Mouse (Mus musculus) left cerebral cortex, adult 2 months (tissue): ENCODE data around the gene Zfpm1. TPM values are rescaled to one million over a fixed set of nuclear protein-coding genes. Genes with fewer than 3 reads are reported as not detected.

Experiments
- DNase-seq, 2 experiments: peaks; one replicate each; pipeline ENCODE4 v3.0.0; 2021 to 2022; ENCODE audit warnings: low spot score in 2 of 2, mixed read lengths in 1 of 2; ENCODE audit errors: extremely low spot score in 1 of 2
- H3K27ac ChIP-seq: fragments of 200-600 bp; 2 replicates; pipeline ENCODE4 v1.8.1; 2022
- H3K4me3 ChIP-seq: fragments of 200-600 bp; 2 replicates; pipeline ENCODE4 v1.8.1; 2022
- CTCF ChIP-seq: fragments of 200-600 bp; IDR thresholded peaks from 2 replicates; pipeline ENCODE4 v1.8.1; 2022; ENCODE audit warnings: antibody characterized with exemption, mild to moderate bottlenecking, moderate library complexity
- intact Hi-C: fragments of 180-260 bp; cut with DNase I; formaldehyde crosslinking; loops from one replicate; pipeline ENCODE4 v1.15.1; 2025
- total RNA-seq, 2 experiments: library from RNA; stranded (reverse); gene quantifications; 2 replicates each; pipeline ENCODE4 v1.2.3; 2021

Zfpm1 gene
- total RNA-seq, 2 experiments from 2014 or later: 39.5 to 42.1 TPM

- Histone ChIP-seq H3K4me3 (no peak overlapping the region), H3K27ac (no peak overlapping the region)
- DNase-seq: no peak
- no peak for TF ChIP-seq CTCF
- intact Hi-C loops: no loop called here
Measured at GRCm38 (mm10) chr8:122303451-122303850, 21.5 kb downstream of the Zfpm1 start.

- TF ChIP-seq CTCF: no peak
- no peak overlapping the region for H3K27ac ChIP-seq
- H3K4me3 ChIP-seq: no peak overlapping the region
- DNase-seq: no peak
- intact Hi-C loops: no loop called here
Measured at GRCm38 (mm10) chr8:122304058-122304457, 22.1 kb downstream of the Zfpm1 start.

- TF ChIP-seq CTCF: no peak
- Histone ChIP-seq H3K27ac (no peak overlapping the region), H3K4me3 (no peak overlapping the region)
- intact Hi-C loops: no loop called here
- DNase-seq: no peak
Measured at GRCm38 (mm10) chr8:122306660-122307399, 24.9 kb downstream of the Zfpm1 start.

- no peak for TF ChIP-seq CTCF
- no peak for DNase-seq
- intact Hi-C loops: no loop called here
- no peak overlapping the region for H3K27ac ChIP-seq
- H3K4me3 ChIP-seq: no peak overlapping the region
Measured at GRCm38 (mm10) chr8:122307836-122308235, 25.9 kb downstream of the Zfpm1 start.

GRCm38 (mm10) chr8:122309272-122309671 is 27.3 kb downstream of the Zfpm1 start:
- intact Hi-C loops: no loop called here
- TF ChIP-seq CTCF: no peak
- no peak overlapping the region for H3K4me3 ChIP-seq
- DNase-seq: no peak
- no peak overlapping the region for H3K27ac ChIP-seq

- intact Hi-C loops: no loop called here
Measured at GRCm38 (mm10) chr8:122311115-122311514, 29.2 kb downstream of the Zfpm1 start.

GRCm38 (mm10) chr8:122312553-122312952 is 30.6 kb downstream of the Zfpm1 start:
- H3K27ac ChIP-seq: no peak overlapping the region
- H3K4me3 ChIP-seq: no peak overlapping the region
- intact Hi-C loops: no loop called here
- no peak for TF ChIP-seq CTCF
- DNase-seq: no peak

More at GRCm38 (mm10) chr8:122311115-122311514, 29.2 kb downstream of the Zfpm1 start:
- DNase-seq: no peak
- no peak overlapping the region for H3K27ac ChIP-seq
- no peak overlapping the region for H3K4me3 ChIP-seq
- no peak for TF ChIP-seq CTCF

- no peak for TF ChIP-seq CTCF
- no peak for DNase-seq
- no peak overlapping the region for H3K27ac ChIP-seq
- intact Hi-C loops: no loop called here
- H3K4me3 ChIP-seq: no peak overlapping the region
Measured at GRCm38 (mm10) chr8:122313310-122313709, 31.4 kb downstream of the Zfpm1 start.

- DNase-seq: no peak
- TF ChIP-seq CTCF: no peak
- Histone ChIP-seq H3K27ac (no peak overlapping the region), H3K4me3 (no peak overlapping the region)
- intact Hi-C loops: no loop called here
Measured at GRCm38 (mm10) chr8:122314899-122315496, 33.1 kb downstream of the Zfpm1 start.

- Histone ChIP-seq H3K27ac (no peak overlapping the region), H3K4me3 (no peak overlapping the region)
- no peak for TF ChIP-seq CTCF
- no peak for DNase-seq
- intact Hi-C loops: no loop called here
Measured at GRCm38 (mm10) chr8:122316402-122316801, 34.5 kb downstream of the Zfpm1 start.

- Histone ChIP-seq H3K4me3 (no peak overlapping the region), H3K27ac (no peak overlapping the region)
- TF ChIP-seq CTCF: no peak
- DNase-seq: no peak
- intact Hi-C loops: no loop called here
Measured at GRCm38 (mm10) chr8:122317918-122318475, 36.1 kb downstream of the Zfpm1 start.

GRCm38 (mm10) chr8:122319045-122319707 is 37.2 kb downstream of the Zfpm1 start:
- intact Hi-C loops: no loop called here
- TF ChIP-seq CTCF: no peak
- no peak overlapping the region for H3K27ac ChIP-seq
- no peak for DNase-seq
- H3K4me3 ChIP-seq: no peak overlapping the region
